26 mouse cellular contexts compared by ENCODE assay signal in the genomic region with DNA sequence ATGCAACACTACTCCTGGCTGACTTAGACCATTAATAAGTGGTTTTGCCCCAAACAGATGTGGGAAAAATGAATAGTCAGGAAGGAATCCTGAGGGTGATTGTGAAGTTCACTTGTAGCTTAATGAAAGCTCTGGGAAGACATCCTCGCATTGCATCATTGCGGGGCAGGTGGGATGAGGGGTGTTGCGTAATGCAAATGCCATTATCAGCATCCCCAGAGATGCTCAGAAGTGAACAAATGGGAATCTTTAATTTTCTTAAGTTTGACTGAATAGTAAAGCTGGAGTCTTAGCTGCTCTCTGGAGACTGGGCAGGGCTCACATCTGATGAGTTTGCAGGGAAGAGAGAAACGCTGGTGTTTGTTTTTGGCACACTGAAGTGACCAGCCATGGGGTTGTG.
DNase-seq lines count a peak whose midpoint lies in the region; ATAC-seq and TF ChIP-seq lines count a peak whose summit lies in the region.
"Had no signal": no experiment of that assay in that cellular context is flagged by ENCODE, and none has a peak within 500 bp of the region (broad histone marks: within the 10 kb centered on the region; RNA-seq: fewer than 3 reads in every experiment).

No protein-coding gene starts in this region.

- TF ChIP-seq EP300 in heart, adult 2 months (IDR thresholded peaks at IDR 0.05; ENCODE audit: insufficient read depth, low read depth, low read length), result peak; percentile 40; the same call in 1 of the 2 replicates

- no peak for TF ChIP-seq CTCF in heart, adult 2 months (IDR thresholded peaks at IDR 0.05)
- TF ChIP-seq CTCF in thymus, adult 2 months (IDR thresholded peaks at IDR 0.05; ENCODE audit: borderline replicate concordance, control insufficient read depth, extremely low read depth, insufficient read depth, low read length, poor library complexity), result no peak

- no peaks in the 10 kb centered on the region for H3K27me3 ChIP-seq in embryonic facial prominence, embryonic 14.5 days (replicated peaks; ENCODE audit: control insufficient read depth, insufficient read depth, low read length)
- H3K27me3 ChIP-seq in embryonic facial prominence, embryonic 10.5 days (replicated peaks; ENCODE audit: low read depth, poor library complexity, severe bottlenecking), result no peaks in the 10 kb centered on the region
- H3K27me3 ChIP-seq in heart, adult 2 months (ENCODE audit: control insufficient read depth, insufficient read depth, low read length), result no peaks in the 10 kb centered on the region
- no peaks in the 10 kb centered on the region for H3K27me3 ChIP-seq in thymus, adult 2 months (ENCODE audit: control insufficient read depth, insufficient read depth, low read length)
- H3K27me3 ChIP-seq: forebrain, embryonic 15.5 days; heart, embryonic 15.5 days; liver, embryonic 12.5 days; neural tube, embryonic 12.5 days had no signal

- peaks cover 32% of the 10 kb centered on the region for H3K4me1 ChIP-seq in embryonic facial prominence, embryonic 14.5 days (ENCODE audit: control insufficient read depth, insufficient read depth, low read length)
- H3K4me1 ChIP-seq in embryonic facial prominence, embryonic 10.5 days, result peaks cover 64% of the 10 kb centered on the region
- peaks cover 33% of the 10 kb centered on the region for H3K4me1 ChIP-seq in heart, adult 2 months (ENCODE audit: control insufficient read depth, insufficient read depth, low read length)
- no peaks in the 10 kb centered on the region for H3K4me1 ChIP-seq in thymus, adult 2 months (replicated peaks; ENCODE audit: control insufficient read depth, insufficient read depth, low read length)

- intact Hi-C loops in heart, adult 2 months (cut with DNase I), result no loop called here

- no peak overlapping the region for H3K4me3 ChIP-seq in embryonic facial prominence, embryonic 14.5 days (ENCODE audit: low read depth, low read length)
- no peak overlapping the region for H3K4me3 ChIP-seq in embryonic facial prominence, embryonic 10.5 days
- H3K4me3 ChIP-seq in heart, adult 2 months, result no peak overlapping the region
- no peak overlapping the region for H3K4me3 ChIP-seq in thymus, adult 2 months (ENCODE audit: control insufficient read depth, insufficient read depth, low read length)
- H3K4me3 ChIP-seq: forebrain, embryonic 10.5 days; forebrain, embryonic 15.5 days; heart, embryonic 15.5 days; liver, embryonic 12.5 days; neural tube, embryonic 12.5 days had no signal

- peaks cover 10% of the 10 kb centered on the region for H3K79me2 ChIP-seq in heart, adult 2 months (replicated peaks; ENCODE audit: control insufficient read depth, insufficient read depth, low read length)

- no peak overlapping the region for H3K27ac ChIP-seq in embryonic facial prominence, embryonic 14.5 days (replicated peaks; ENCODE audit: low read depth, low read length)
- no peak overlapping the region for H3K27ac ChIP-seq in embryonic facial prominence, embryonic 10.5 days (replicated peaks)
- peak overlapping the region; percentile 24 for H3K27ac ChIP-seq in heart, adult 2 months
- no peak overlapping the region for H3K27ac ChIP-seq in thymus, adult 2 months (ENCODE audit: control insufficient read depth, insufficient read depth, low read length)
- H3K27ac ChIP-seq: forebrain, embryonic 10.5 days; forebrain, embryonic 15.5 days; heart, embryonic 15.5 days; hindbrain, embryonic 14.5 days; liver, embryonic 12.5 days; neural tube, embryonic 12.5 days had no signal

- no peak for ATAC-seq in embryonic facial prominence, embryonic 14.5 days (ENCODE audit: low read depth)
- ATAC-seq: forebrain, embryonic 15.5 days; liver, embryonic 12.5 days; liver, postnatal 0 days; midbrain, embryonic 16.5 days had no signal

- H3K4me2 ChIP-seq in embryonic facial prominence, embryonic 14.5 days (ENCODE audit: low read depth, low read length), result no peak overlapping the region
- H3K4me2 ChIP-seq: forebrain, embryonic 15.5 days; heart, embryonic 15.5 days; hindbrain, embryonic 14.5 days; liver, embryonic 12.5 days; midbrain, embryonic 11.5 days; neural tube, embryonic 12.5 days had no signal

- 75% methylated on average over 4 of the region's 4 CpGs for WGBS in embryonic facial prominence, embryonic 14.5 days
- WGBS in embryonic facial prominence, embryonic 10.5 days, result 93% methylated on average over 4 of the region's 4 CpGs
- WGBS in heart, adult 2 months, result 54% methylated on average over 4 of the region's 4 CpGs
- WGBS in thymus, adult 2 months, result 82% methylated on average over 4 of the region's 4 CpGs

- no peaks in the 10 kb centered on the region for H3K36me3 ChIP-seq in embryonic facial prominence, embryonic 14.5 days (ENCODE audit: control insufficient read depth, insufficient read depth, low read length)
- H3K36me3 ChIP-seq in embryonic facial prominence, embryonic 10.5 days (replicated peaks), result no peaks in the 10 kb centered on the region
- H3K36me3 ChIP-seq in heart, adult 2 months (ENCODE audit: control insufficient read depth, insufficient read depth, low read length), result no peaks in the 10 kb centered on the region
- H3K36me3 ChIP-seq in thymus, adult 2 months (ENCODE audit: control insufficient read depth, insufficient read depth, low read length), result no peaks in the 10 kb centered on the region
- H3K36me3 ChIP-seq: forebrain, embryonic 10.5 days; forebrain, embryonic 15.5 days; heart, embryonic 15.5 days; liver, embryonic 12.5 days; neural tube, embryonic 12.5 days had no signal

- no peak for TF ChIP-seq POLR2A in heart, adult 2 months (IDR thresholded peaks at IDR 0.05; ENCODE audit: insufficient read depth, low read depth, low read length)
- TF ChIP-seq POLR2A in thymus, adult 2 months (IDR thresholded peaks at IDR 0.05; ENCODE audit: control insufficient read depth, extremely low read depth, insufficient read depth, low read length, poor library complexity), result no peak

- no peaks in the 10 kb centered on the region for H3K9me3 ChIP-seq in embryonic facial prominence, embryonic 14.5 days (ENCODE audit: control insufficient read depth, low read length)
- H3K9me3 ChIP-seq in embryonic facial prominence, embryonic 10.5 days, result no peaks in the 10 kb centered on the region
- H3K9me3 ChIP-seq: forebrain, embryonic 10.5 days; forebrain, embryonic 15.5 days; heart, embryonic 15.5 days; liver, embryonic 12.5 days; neural tube, embryonic 12.5 days had no signal

- H3K9ac ChIP-seq in embryonic facial prominence, embryonic 14.5 days (ENCODE audit: low read depth, low read length), result no peak overlapping the region
- H3K9ac ChIP-seq in heart, adult 2 months (ENCODE audit: low read depth, low read length), result no peak overlapping the region
- H3K9ac ChIP-seq: forebrain, embryonic 15.5 days; heart, embryonic 15.5 days; hindbrain, embryonic 14.5 days; liver, embryonic 12.5 days; liver, postnatal 0 days; neural tube, embryonic 12.5 days had no signal

- peak; percentile 51 for DNase-seq in embryonic facial prominence, embryonic 14.5 days (ENCODE audit: low spot score)
- DNase-seq in embryonic facial prominence, embryonic 10.5 days (ENCODE audit: low spot score), result no peak
- DNase-seq in heart, adult 2 months, result peak; percentile 70 to 74
- DNase-seq in heart, postnatal 4 days, result no peak
- DNase-seq in gastrocnemius, postnatal 25 days, result peak; percentile 58
- DNase-seq in skeletal muscle tissue, adult 2 months (ENCODE audit: low read depth, low spot score), result peak; percentile 77
- no peak for DNase-seq in thymus, adult 2 months
- no peak for DNase-seq in thymus, postnatal 25 days
- DNase-seq: adrenal gland, postnatal 25 days; cerebellum, adult 18-20 months; cerebellum, postnatal 10 days; kidney, adult 2 months; kidney, postnatal 36 days; layer of hippocampus, postnatal 36 days; left cerebral cortex, postnatal 4 days; liver, postnatal 0 days; lung, postnatal 36 days; right cerebral cortex, postnatal 4 days had no signal

Comparison
In these comparisons a context has a peak if more than half of its experiments do, and no peak if none do; other contexts are left out.
1. DNase-seq: peak in embryonic facial prominence, embryonic 14.5 days (single experiment), heart, adult 2 months (2 of 2), gastrocnemius, postnatal 25 days (single experiment) and skeletal muscle tissue, adult 2 months (single experiment); none in embryonic facial prominence, embryonic 10.5 days (single experiment), heart, postnatal 4 days (single experiment), thymus, adult 2 months (single experiment) and thymus, postnatal 25 days (single experiment).